Mouse (Mus musculus) liver, embryonic 14.5 days (tissue): Measurements from ENCODE around the gene Trank1. TPM values are rescaled to one million over a fixed set of nuclear protein-coding genes. Genes with fewer than 3 reads are reported as not detected.

Experiments
- ATAC-seq: fragments of 200-750 bp; cut with Nextera tagmentation; 2 replicates; pipeline ENCODE4 v1.8.0; 2017; ENCODE audit warnings: moderate number of reproducible peaks, mild to moderate bottlenecking, moderate library complexity; ENCODE audit not compliant: insufficient read depth
- DNase-seq, 3 experiments: peaks; one replicate each; pipeline ENCODE4 v3.0.0-alpha.2; 2012 to 2013; ENCODE audit warnings: low read depth in 3 of 3, low spot score in 3 of 3
- H3K27ac ChIP-seq: fragments of 300-500 bp; sonication (generic); 2 replicates; pipeline ENCODE4 v1.5.1; 2014; ENCODE audit warnings: moderate library complexity, mild to moderate bottlenecking, control low read depth, inconsistent platforms
- H3K27me3 ChIP-seq: fragments of 300-500 bp; sonication (generic); 2 replicates; pipeline ENCODE4 v1.6.1; 2014; ENCODE audit warnings: mild to moderate bottlenecking, low read length, moderate library complexity; ENCODE audit not compliant: control insufficient read depth, insufficient read depth
- H3K36me3 ChIP-seq: fragments of 300-500 bp; sonication (generic); replicated peaks from 2 replicates; pipeline ENCODE4 v1.6.1; 2014; ENCODE audit warnings: low read depth; ENCODE audit not compliant: control insufficient read depth, insufficient read depth
- H3K4me1 ChIP-seq, 2 experiments: fragments of 200-500 bp in 1 of 2; fragments of 300-500 bp in 1 of 2; sonication (generic) in 1 of 2; replicated peaks; 2 replicates each; pipeline ENCODE4 v1.6.1; 2012 to 2014; ENCODE audit warnings: antibody characterized with exemption in 1 of 2, inconsistent platforms in 1 of 2, low read length in 1 of 2; ENCODE audit not compliant: control insufficient read depth in 2 of 2, insufficient read depth in 2 of 2
- H3K4me2 ChIP-seq: fragments of 300-500 bp; sonication (generic); 2 replicates; pipeline ENCODE4 v1.6.1; 2014; ENCODE audit warnings: low read depth, mild to moderate bottlenecking, control low read depth, moderate library complexity
- H3K4me3 ChIP-seq, 2 experiments: fragments of 200-500 bp in 1 of 2; fragments of 300-500 bp in 1 of 2; sonication (generic) in 1 of 2; 2 replicates each; pipeline ENCODE4 v1.5.1; 2012 to 2014; ENCODE audit warnings: low read depth in 2 of 2, low read length in 2 of 2, mild to moderate bottlenecking in 2 of 2, control low read depth in 1 of 2, inconsistent platforms in 1 of 2, moderate library complexity in 1 of 2; ENCODE audit not compliant: insufficient read depth in 1 of 2
- H3K9ac ChIP-seq: fragments of 300-500 bp; sonication (generic); replicated peaks from 2 replicates; pipeline ENCODE4 v1.6.1; 2014; ENCODE audit warnings: mild to moderate bottlenecking, control low read depth, moderate library complexity
- H3K9me3 ChIP-seq: fragments of 300-500 bp; sonication (generic); 2 replicates; pipeline ENCODE4 v1.6.1; 2016; ENCODE audit warnings: low read length, mixed read lengths; ENCODE audit not compliant: control insufficient read depth
- CTCF ChIP-seq: IDR thresholded peaks from 2 replicates; pipeline ENCODE4 v1.5.1; 2016; ENCODE audit warnings: antibody characterized with exemption, low read depth, control low read depth
- EP300 ChIP-seq: IDR thresholded peaks from 2 replicates; pipeline ENCODE4 v1.6.1; 2016; ENCODE audit warnings: antibody characterized with exemption, low read depth
- WGBS: fragments of 180-500 bp; shearing (Covaris S2); extraction: QIAGEN DNeasy Blood & Tissue Kit; methylation state at CpG from one replicate; pipeline ENCODE4 v1.1.7; 2014; ENCODE audit not compliant: insufficient replicate concordance; 5-methylcytosine and 5-hydroxymethylcytosine counted together
- polyA plus RNA-seq, 2 experiments: library from polyadenylated mRNA; depleted of rRNA in 1 of 2; stranded (reverse) in 1 of 2; unstranded in 1 of 2; fragments of >200 nt; fragmentation: Nextera tagmentation in 1 of 2; extraction: Ambion mirVana in 1 of 2; gene quantifications; 2 replicates each; pipeline versions ENCODE4 v1.2.1 to v1.2.3; 2012 to 2014

The Trank1 gene
- polyA plus RNA-seq, 2 experiments, result 0.02 TPM; not detected in 1

DNA sequence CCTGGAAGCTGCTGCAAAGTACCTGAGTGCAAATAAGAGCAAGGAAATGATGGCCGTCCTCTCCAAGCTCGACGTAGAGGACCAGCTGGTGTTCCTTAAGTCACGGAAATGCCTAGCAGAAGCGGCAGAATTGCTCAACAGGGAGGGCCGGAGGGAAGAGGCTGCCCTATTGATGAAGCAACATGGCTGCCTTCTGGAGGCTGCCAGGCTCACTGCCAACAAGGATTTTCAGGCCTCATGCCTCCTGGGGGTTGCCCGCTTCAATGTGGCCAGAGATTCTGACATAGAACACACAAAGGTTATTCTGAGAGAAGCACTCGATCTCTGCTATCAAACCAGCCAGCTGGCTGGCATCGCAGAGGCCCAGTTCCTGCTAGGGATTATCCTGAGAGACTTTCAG, 78.5 kb downstream of the Trank1 start:
- Histone ChIP-seq H3K4me3 (no peak overlapping the region), H3K9ac (no peak overlapping the region), H3K4me2 (no peak overlapping the region), H3K9me3 (no peaks in the 10 kb centered on the region), H3K27me3 (no peaks in the 10 kb centered on the region), H3K4me1 (0 out of 4 replicates have a peak, but pooled peaks cover 0 to 2% of the 10 kb centered on the region in 2 experiments), H3K36me3 (no peaks in the 10 kb centered on the region), H3K27ac (no peak overlapping the region)
- DNase-seq, result no peak
- WGBS, result 49% methylated on average over 9 of the region's 9 CpGs
- ATAC-seq, result no peak
- TF ChIP-seq CTCF (no peak), EP300 (no peak)

- Histone ChIP-seq H3K4me1 (0 out of 4 replicates have a peak, but pooled peaks cover 0 to 2% of the 10 kb centered on the region in 2 experiments), H3K9me3 (no peaks in the 10 kb centered on the region), H3K27ac (no peak overlapping the region), H3K27me3 (no peaks in the 10 kb centered on the region), H3K4me2 (no peak overlapping the region), H3K36me3 (no peaks in the 10 kb centered on the region), H3K9ac (no peak overlapping the region), H3K4me3 (no peak overlapping the region)
- ATAC-seq, result no peak
- no peak for DNase-seq
- TF ChIP-seq CTCF (no peak), EP300 (no peak)
- WGBS, result 59% methylated on average over 8 of the region's 8 CpGs
Measured at GRCm38 (mm10) chr9:111391036-111391435, 79.5 kb downstream of the Trank1 start.

- H3K27me3 ChIP-seq, result no peaks in the 10 kb centered on the region
- H3K36me3 ChIP-seq, result no peaks in the 10 kb centered on the region
- no peak overlapping the region for H3K4me3 ChIP-seq
- DNase-seq (no peak), ATAC-seq (no peak)
- H3K27ac ChIP-seq, result no peak overlapping the region
- no peaks in the 10 kb centered on the region for H3K4me1 ChIP-seq
- 70% methylated on average over 18 of the region's 18 CpGs for WGBS
- no peaks in the 10 kb centered on the region for H3K9me3 ChIP-seq
- no peak overlapping the region for H3K4me2 ChIP-seq
- no peak overlapping the region for H3K9ac ChIP-seq
- no peak for TF ChIP-seq EP300
- TF ChIP-seq CTCF, result no peak
Measured at GRCm38 (mm10) chr9:111391926-111392442, 80.4 kb downstream of the Trank1 start.

DNA sequence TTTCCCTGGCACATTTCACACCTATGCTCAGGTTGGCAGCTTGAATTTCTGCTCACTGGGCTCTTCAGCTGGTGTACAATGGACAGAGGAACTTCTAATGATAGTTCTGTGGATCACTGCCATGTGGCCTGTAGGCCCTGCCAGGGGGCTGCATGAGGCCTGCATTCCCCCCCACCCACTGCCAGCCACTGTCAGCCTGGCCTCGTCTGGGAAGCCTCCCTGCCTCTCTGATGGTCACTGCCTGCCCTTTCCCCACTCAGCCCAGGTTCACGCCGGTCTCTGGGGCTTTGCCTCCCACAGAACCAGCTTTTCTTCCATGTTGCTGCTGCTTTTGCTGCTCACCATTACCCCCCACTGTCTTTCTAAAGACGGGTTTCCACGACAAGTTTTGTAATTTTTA, 83.7 kb downstream of the Trank1 start:
- DNase-seq, result no peak
- H3K4me3 ChIP-seq, result no peak overlapping the region
- ATAC-seq, result no peak
- no peaks in the 10 kb centered on the region for H3K36me3 ChIP-seq
- no peak for TF ChIP-seq EP300
- TF ChIP-seq CTCF, result no peak
- no peak overlapping the region for H3K9ac ChIP-seq
- H3K9me3 ChIP-seq, result no peaks in the 10 kb centered on the region
- no peak overlapping the region for H3K27ac ChIP-seq
- H3K27me3 ChIP-seq, result no peaks in the 10 kb centered on the region
- H3K4me2 ChIP-seq, result no peak overlapping the region
- H3K4me1 ChIP-seq, result no peaks in the 10 kb centered on the region
- WGBS, result 49% methylated on average over 5 of the region's 5 CpGs

DNA sequence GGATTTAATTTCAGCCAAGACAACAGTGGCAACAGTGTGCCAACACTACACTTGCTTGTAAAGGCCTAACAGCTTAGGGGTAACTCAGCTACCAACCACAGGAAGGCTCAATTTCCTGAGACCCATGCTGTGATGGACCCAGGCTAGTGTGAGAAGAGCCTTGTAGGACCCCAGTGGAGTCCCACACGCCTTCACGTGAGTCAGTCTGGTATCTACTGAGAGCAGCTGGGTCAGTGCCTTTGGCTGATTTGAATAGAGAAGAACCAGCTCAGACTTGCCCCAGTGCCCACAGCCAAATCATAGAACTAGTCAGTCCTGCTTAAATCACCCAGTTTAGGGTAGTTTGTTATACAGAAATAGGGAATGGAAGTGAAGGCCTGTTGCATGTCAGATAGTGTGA, 86.5 kb downstream of the Trank1 start:
- no peak overlapping the region for H3K27ac ChIP-seq
- H3K4me3 ChIP-seq, result no peak overlapping the region
- TF ChIP-seq EP300, result no peak
- no peak for TF ChIP-seq CTCF
- no peaks in the 10 kb centered on the region for H3K9me3 ChIP-seq
- no peak overlapping the region for H3K9ac ChIP-seq
- H3K4me1 ChIP-seq, result no peaks in the 10 kb centered on the region
- H3K36me3 ChIP-seq, result no peaks in the 10 kb centered on the region
- 59% methylated on average over 2 of the region's 2 CpGs for WGBS
- H3K4me2 ChIP-seq, result no peak overlapping the region
- ATAC-seq (no peak), DNase-seq (no peak)
- no peaks in the 10 kb centered on the region for H3K27me3 ChIP-seq
